Mouse (Mus musculus): ENCODE measurements at regions not wholly inside any gene's neighbourhood (a gene's known extent, or its start where the extent isn't known, plus 50 kb on each side); places are given as distances from the start of the nearest gene placed in this dataset.

- ChIA-PET CTCF (interaction anchor here in 1 of 4 experiments (0.6 kb wide), 1 partner anchor 46 kb away, joined by 3 read pairs; no protein-coding TSS in a partner anchor), POLR2A (no interaction called here)
Observed at GRCm38 (mm10) chr12:112341726-112342469, 147.3 kb upstream of the A530016L24Rik start.

- ChIA-PET CTCF (no interaction called here), POLR2A (no interaction called here)
Observed at GRCm38 (mm10) chr12:112343064-112343463, 146.2 kb upstream of the A530016L24Rik start.

- CTCF ChIA-PET = no interaction called here
- POLR2A ChIA-PET = no interaction called here
Observed at GRCm38 (mm10) chr12:112344285-112344684, 145.0 kb upstream of the A530016L24Rik start.

GRCm38 (mm10) chr12:112345797-112346196 lies 143.5 kb upstream of the A530016L24Rik start:
- CTCF ChIA-PET = no interaction called here

GRCm38 (mm10) chr12:112348116-112348515 lies 141.1 kb upstream of the A530016L24Rik start:
- POLR2A ChIA-PET = interaction anchor here in 1 of 4 experiments (1.2 kb wide), 1 partner anchor 16 kb away, joined by 7 read pairs; no protein-coding TSS in a partner anchor
- CTCF ChIA-PET = no interaction called here

More at GRCm38 (mm10) chr12:112345797-112346196, 143.5 kb upstream of the A530016L24Rik start:
- POLR2A ChIA-PET = no interaction called here

GRCm38 (mm10) chr12:112349676-112350318 lies 139.5 kb upstream of the A530016L24Rik start:
- POLR2A ChIA-PET = interaction anchor here in 1 of 4 experiments (1.5 kb wide), 1 partner anchor 38 kb away, joined by 3 read pairs; no protein-coding TSS in a partner anchor

GRCm38 (mm10) chr12:112350733-112351132 lies 138.5 kb upstream of the A530016L24Rik start:
- ChIA-PET POLR2A (interaction anchor here in 1 of 4 experiments (0.6 to 1.5 kb wide), 3 partner anchors 11 to 37 kb away, joined by 3 read pairs; no protein-coding TSS in a partner anchor), CTCF (no interaction called here)

More at GRCm38 (mm10) chr12:112349676-112350318, 139.5 kb upstream of the A530016L24Rik start:
- CTCF ChIA-PET = no interaction called here

GRCm38 (mm10) chr12:112363349-112363748 lies 125.9 kb upstream of the A530016L24Rik start:
- POLR2A ChIA-PET = no interaction called here
- CTCF ChIA-PET = no interaction called here

- ChIA-PET POLR2A (interaction anchor here in 3 of 4 experiments (0.7 to 0.9 kb wide), 3 partner anchors 22 to 148 kb away, joined by 3 read pairs; no protein-coding TSS in a partner anchor), CTCF (interaction anchor here in 3 of 4 experiments (0.5 to 0.6 kb wide), 3 partner anchors 221 to 733 kb away, joined by 3 to 5 read pairs (median 4); partner anchors contain the start of gene Kif26a (in 1 of the 3))
Observed at GRCm38 (mm10) chr12:112367221-112367620, 122.0 kb upstream of the A530016L24Rik start.

GRCm38 (mm10) chr12:112368112-112368511 lies 121.1 kb upstream of the A530016L24Rik start:
- ChIA-PET POLR2A (interaction anchor here in 2 of 4 experiments (0.6 to 0.9 kb wide), 2 partner anchors 29 to 68 kb away, joined by 3 to 4 read pairs; no protein-coding TSS in a partner anchor), CTCF (interaction anchor here in 2 of 4 experiments (0.6 kb wide), 2 partner anchors 171 to 732 kb away, joined by 3 to 4 read pairs; no protein-coding TSS in a partner anchor)

GRCm38 (mm10) chr12:112369581-112370371 lies 119.5 kb upstream of the A530016L24Rik start:
- CTCF ChIA-PET = interaction anchor here in 1 of 4 experiments (1.0 kb wide), 1 partner anchor 45 kb away, joined by 3 read pairs; no protein-coding TSS in a partner anchor
- POLR2A ChIA-PET = no interaction called here

GRCm38 (mm10) chr12:112372234-112373050 lies 116.8 kb upstream of the A530016L24Rik start:
- POLR2A ChIA-PET = no interaction called here
- CTCF ChIA-PET = interaction anchor here in 3 of 4 experiments (0.5 to 0.6 kb wide), 5 partner anchors 137 to 604 kb away, joined by 3 to 6 read pairs (median 3); partner anchors contain the start of gene Btbd6 (in 1 of the 3)

GRCm38 (mm10) chr12:112373966-112374365 lies 115.3 kb upstream of the A530016L24Rik start:
- CTCF ChIA-PET = interaction anchor here in 3 of 4 experiments (0.6 to 0.7 kb wide), 7 partner anchors 21 to 654 kb away, joined by 3 to 10 read pairs (median 5); no protein-coding TSS in a partner anchor
- POLR2A ChIA-PET = no interaction called here

GRCm38 (mm10) chr12:112376236-112376635 lies 113.0 kb upstream of the A530016L24Rik start:
- POLR2A ChIA-PET = no interaction called here

GRCm38 (mm10) chr12:112376701-112377100 lies 112.5 kb upstream of the A530016L24Rik start:
- ChIA-PET POLR2A (no interaction called here), CTCF (interaction anchor here in 2 of 4 experiments (0.6 to 1.4 kb wide), 6 partner anchors 11 to 298 kb away, joined by 3 to 5 read pairs (median 3); partner anchors contain the start of gene Akt1 (in 1 of the 2))

More at GRCm38 (mm10) chr12:112376236-112376635, 113.0 kb upstream of the A530016L24Rik start:
- CTCF ChIA-PET = interaction anchor here in 3 of 4 experiments (0.6 to 1.4 kb wide), 6 partner anchors 11 to 951 kb away, joined by 3 to 13 read pairs (median 3); partner anchors contain the start of gene Akt1 (in 1 of the 3)

- CTCF ChIA-PET = interaction anchor here in 1 of 4 experiments (1.1 kb wide), 1 partner anchor 9 kb away, joined by 3 read pairs; no protein-coding TSS in a partner anchor
- POLR2A ChIA-PET = interaction anchor here in 1 of 4 experiments (0.9 kb wide), 1 partner anchor 182 kb away, joined by 4 read pairs; no protein-coding TSS in a partner anchor
Observed at GRCm38 (mm10) chr12:112378482-112379243, 110.6 kb upstream of the A530016L24Rik start.

- ChIA-PET POLR2A (interaction anchor here in 1 of 4 experiments (1.6 kb wide), 1 partner anchor 37 kb away, joined by 3 read pairs; no protein-coding TSS in a partner anchor), CTCF (interaction anchor here (0.6 to 1.5 kb wide), 12 partner anchors 8 to 245 kb away, joined by 3 to 9 read pairs (median 3); partner anchors contain the start of gene Kif26a (in 1 of the 4))
Observed at GRCm38 (mm10) chr12:112387836-112388235, 101.4 kb upstream of the A530016L24Rik start.

Data from embryonic stem cell, embryonic (primary cell).